Mouse (Mus musculus) adrenal gland, adult (tissue): ENCODE data around the gene Pde5a.

Source experiments
- DNase-seq, 2 experiments: peaks; one replicate each; pipeline ENCODE4 v3.0.0; 2022 to 2023; ENCODE audit warnings: low spot score in 1 of 2; ENCODE audit not compliant: inconsistent age in 2 of 2

The Pde5a gene

DNA sequence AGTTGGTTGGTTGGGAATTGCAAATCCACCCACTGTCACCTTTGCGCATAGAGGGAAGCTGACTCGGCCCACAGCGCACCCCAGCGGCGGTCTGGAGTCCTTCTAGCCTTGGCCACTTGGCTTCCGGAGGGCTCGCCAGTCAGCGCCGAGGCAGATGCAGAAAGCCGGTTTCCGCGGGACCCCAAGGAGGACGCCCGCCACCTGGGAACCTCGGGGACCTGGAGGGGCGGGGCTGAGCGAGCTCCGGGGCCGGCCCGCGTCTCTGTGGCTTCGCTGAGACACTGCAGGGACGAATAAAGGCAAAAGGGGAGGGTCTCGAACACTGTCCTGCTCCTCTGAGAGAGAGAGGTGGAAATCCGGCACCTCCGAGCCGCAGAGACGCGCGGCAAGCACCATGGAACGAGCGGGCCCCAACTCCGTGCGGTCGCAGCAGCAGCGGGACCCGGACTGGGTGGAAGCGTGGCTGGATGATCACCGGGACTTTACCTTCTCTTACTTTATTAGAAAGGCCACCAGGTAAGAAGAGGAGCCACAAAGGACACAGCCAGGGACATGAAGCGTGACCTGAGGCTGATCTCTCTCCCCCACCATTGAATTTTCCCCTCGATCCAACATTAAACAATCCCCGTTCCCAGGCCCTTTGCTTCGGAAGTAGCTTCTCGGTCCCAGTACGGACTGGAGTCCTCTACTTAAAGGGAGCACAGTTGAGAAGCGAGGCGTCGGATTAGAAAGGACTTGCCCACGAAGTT is at the start of gene Pde5a:
Gene Pde5a (plus strand): TSS at position 96 of the 749 bp plus-strand sequence.
- peak; percentile 84 to 95 for DNase-seq

DNA sequence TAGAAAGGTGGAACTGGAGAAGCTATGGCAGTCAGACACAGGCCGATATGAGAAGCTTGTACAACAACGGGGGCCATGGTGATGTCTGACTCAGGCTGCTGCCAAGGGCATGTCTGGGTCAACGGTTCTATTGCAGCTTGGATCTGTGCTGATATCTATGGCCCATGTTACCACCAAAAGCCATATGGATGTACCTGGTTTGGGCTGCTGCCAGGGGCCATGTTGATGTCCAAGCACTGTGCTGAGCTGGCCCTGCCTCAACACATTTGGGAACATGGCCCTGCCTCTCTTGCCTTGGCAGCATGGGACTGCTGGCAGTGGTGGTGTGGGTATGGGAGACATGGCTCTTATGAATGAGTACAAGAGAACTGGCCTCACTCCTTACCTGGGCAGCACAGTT is 47.9 kb upstream of the Pde5a start:
- DNase-seq = no peak

GRCm38 (mm10) chr3:122682352-122682751 is 46.4 kb upstream of the Pde5a start:
- DNase-seq = no peak

GRCm38 (mm10) chr3:122684832-122685231 is 43.9 kb upstream of the Pde5a start:
- no peak for DNase-seq

DNA sequence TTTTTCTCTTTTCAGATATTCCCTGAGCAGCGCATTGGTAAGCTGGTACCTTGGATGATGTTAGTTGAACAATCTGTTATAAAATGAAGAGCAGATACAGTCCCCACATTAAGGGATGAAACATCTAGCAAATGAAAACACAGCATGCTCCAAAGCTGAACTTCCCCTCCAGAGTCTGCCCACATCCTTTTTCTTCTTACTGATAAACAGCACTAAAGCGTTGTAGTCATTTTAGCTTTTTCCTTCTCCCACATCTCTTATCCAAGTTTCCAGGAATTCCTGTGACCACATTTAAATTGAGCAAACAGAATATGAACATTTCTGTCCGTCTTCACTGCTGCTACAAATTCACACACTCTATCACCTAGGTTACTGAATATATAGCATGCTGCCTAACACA is 35.7 kb upstream of the Pde5a start:
- no peak for DNase-seq

DNA sequence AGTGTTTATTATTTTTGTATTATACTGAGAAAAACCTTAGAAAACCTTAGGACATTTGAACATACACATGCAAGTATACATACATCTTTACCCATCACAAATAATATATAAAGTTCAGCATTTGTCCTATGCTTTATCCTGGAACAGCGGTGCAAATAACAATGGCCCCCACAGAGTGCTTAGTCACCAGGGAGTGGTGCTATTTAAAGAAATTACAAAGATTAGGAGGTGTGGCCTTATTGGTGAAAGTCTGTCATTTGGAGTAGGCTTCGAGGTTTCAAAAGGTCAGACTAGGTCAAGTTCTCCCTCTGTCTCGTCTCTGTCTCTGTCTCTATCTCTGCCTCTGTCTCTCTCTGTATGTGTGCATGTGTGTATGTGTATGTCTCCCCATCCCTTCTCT is 32.9 kb upstream of the Pde5a start:
- DNase-seq = no peak

GRCm38 (mm10) chr3:122696672-122697071 is 32.1 kb upstream of the Pde5a start:
- DNase-seq = peak in 1 of 2 experiments; percentile 24

GRCm38 (mm10) chr3:122704209-122704608 is 24.5 kb upstream of the Pde5a start:
- no peak for DNase-seq

GRCm38 (mm10) chr3:122705246-122705645 is 23.5 kb upstream of the Pde5a start:
- no peak for DNase-seq

GRCm38 (mm10) chr3:122708485-122708884 is 20.3 kb upstream of the Pde5a start:
- no peak for DNase-seq

- DNase-seq = no peak
Measured at GRCm38 (mm10) chr3:122710141-122710540, 18.6 kb upstream of the Pde5a start.

GRCm38 (mm10) chr3:122718631-122719030 is 10.1 kb upstream of the Pde5a start:
- no peak for DNase-seq

GRCm38 (mm10) chr3:122721522-122721921 is 7.2 kb upstream of the Pde5a start:
- DNase-seq = no peak

DNA sequence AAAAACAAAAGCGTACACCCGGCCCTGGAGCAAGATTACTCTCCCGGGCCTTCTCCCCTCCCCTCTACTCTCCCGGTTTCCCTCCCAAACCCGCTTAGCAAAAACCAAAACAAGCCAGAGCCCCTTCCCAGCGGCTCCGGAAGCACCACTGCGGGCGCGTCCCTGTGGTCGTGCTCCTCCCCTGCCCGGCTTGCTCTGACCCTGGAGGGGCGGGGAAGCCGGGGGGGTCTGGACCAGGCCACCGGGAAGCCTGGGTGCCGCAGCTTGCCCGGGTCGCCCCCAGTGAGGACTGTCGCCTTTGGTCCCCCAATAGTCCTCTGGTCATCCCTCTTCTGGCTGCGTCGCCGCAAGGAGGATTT is 833 bp downstream of the Pde5a start:
- DNase-seq = peak in 1 of 2 experiments; percentile 96

DNA sequence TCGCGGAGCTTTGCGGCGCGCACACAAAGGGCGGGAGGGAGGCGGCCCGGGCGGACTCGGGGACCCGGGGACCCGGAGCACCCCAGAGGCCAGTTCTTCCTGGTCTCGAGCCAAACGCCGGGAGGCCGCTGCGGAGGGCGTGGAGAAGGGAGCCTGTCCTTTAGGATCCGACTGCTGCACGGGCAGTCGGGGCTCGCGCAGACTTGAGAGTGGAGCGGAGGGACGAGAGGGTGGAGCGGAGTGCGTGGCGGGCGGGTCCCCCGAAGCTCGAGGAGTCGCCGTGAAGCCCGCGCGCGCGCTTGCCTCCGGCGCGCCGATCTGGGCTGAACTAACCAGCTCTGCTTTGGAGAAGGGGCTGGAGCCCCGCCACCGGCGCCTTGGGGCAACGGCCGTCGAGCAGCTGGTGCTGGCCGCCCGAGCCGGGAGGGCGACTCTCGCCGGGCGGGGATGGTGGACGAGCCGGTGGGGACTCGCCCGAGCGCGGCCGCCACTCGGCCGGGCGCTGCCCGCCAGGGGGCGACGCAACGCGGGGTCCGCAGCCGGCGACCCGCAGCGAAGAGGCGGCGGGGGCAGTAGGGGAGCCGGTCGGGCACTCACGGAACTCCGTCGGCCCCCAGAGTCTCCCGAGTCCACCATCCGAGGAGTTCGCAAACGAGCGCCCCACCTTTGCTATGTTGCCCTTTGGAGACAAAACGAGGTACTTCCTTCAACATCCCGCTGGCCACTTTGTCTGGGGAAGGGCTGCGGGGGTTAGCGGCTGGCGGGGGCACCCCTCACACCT is 1.4 kb downstream of the Pde5a start:
- peak in 1 of 2 experiments; percentile 88 for DNase-seq

DNA sequence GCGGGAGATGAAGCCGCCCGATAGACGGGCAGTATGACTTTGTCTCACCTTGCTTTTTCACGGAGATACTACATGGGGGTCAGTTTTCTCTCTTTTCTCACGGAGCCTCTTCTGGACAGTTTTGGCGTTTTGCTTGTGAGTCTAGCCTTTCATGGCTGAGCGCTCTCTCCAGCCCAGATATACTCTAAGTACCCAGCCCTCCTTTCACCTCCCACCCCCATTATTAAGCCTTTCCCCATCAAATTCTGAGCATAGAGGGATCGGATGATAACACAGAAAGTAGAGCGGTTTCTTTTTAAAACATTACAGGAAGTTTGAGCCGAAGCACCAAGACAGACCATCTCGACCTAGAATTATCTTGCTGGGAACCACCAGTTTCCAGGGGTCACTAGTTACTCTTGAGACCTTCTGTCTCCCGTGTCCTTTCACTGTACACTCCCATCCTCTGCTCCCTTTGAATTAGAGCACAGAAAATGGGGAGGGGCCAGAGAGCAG is 2.0 kb downstream of the Pde5a start:
- peak in 1 of 2 experiments; percentile 13 for DNase-seq

DNA sequence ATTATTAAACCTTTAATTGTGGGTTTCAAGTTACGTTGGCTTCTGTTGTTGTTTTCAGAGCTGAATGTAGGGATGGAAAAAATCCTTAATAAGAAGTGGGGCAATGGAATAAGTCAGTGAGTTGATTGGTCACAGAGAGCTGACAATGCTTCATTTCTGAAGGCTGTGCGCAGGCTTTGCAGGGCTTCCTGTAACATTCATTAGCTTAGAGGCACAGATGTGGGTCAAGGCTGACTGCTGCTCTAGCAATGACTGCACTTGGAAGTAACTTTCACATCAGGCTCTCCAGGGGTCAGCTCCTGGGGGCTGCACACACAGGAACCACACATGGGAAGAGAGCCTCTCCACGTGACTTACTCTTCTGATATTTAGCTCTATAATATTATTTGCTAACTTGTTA is 5.1 kb downstream of the Pde5a start:
- DNase-seq = peak; percentile 78 to 89

- peak; percentile 53 to 82 for DNase-seq
Measured at GRCm38 (mm10) chr3:122734329-122734728, 5.6 kb downstream of the Pde5a start.

DNA sequence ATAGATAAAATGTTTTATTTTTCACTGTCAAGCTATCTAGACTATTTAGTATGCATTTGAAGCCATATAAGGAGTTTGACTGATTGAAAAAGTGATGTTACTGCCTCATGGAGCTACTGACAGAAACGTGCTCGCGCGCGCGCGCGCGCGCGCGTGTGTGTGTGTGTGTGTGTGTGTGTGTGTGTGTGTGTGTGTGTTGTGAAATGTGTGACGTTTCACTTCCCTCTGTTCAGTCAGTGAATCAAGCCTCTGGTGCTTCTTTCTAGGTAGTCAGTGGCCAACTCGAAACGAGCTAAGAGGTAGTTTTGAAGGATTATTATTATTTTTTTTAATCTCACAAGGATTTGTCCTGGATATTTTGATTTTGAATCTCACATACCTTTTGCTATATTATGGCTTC is 10.7 kb downstream of the Pde5a start:
- no peak for DNase-seq

- no peak for DNase-seq
Measured at GRCm38 (mm10) chr3:122744265-122744664, 15.5 kb downstream of the Pde5a start.

GRCm38 (mm10) chr3:122747921-122748700 is 19.4 kb downstream of the Pde5a start:
- no peak for DNase-seq
